Mouse (Mus musculus) olfactory bulb, adult 2 months (tissue): ENCODE measurements around the gene Adig. TPM values are rescaled to one million over a fixed set of nuclear protein-coding genes. Genes with fewer than 3 reads are reported as not detected.

Experiments
- H3K27ac ChIP-seq: fragments of 200-500 bp; 2 replicates; pipeline ENCODE4 v1.5.1; 2012; ENCODE audit warnings: low read depth, low read length; ENCODE audit not compliant: insufficient read depth
- H3K4me1 ChIP-seq: fragments of 200-500 bp; 2 replicates; pipeline ENCODE4 v1.6.1; 2012; ENCODE audit warnings: low read length; ENCODE audit not compliant: control insufficient read depth, insufficient read depth
- H3K4me3 ChIP-seq: fragments of 200-500 bp; 2 replicates; pipeline ENCODE4 v1.5.1; 2012; ENCODE audit warnings: mild to moderate bottlenecking, low read depth, low read length, moderate library complexity; ENCODE audit not compliant: insufficient read depth
- CTCF ChIP-seq: fragments of 200-500 bp; IDR thresholded peaks from 2 replicates; pipeline ENCODE4 v1.5.1; 2012; ENCODE audit warnings: low read depth, mild to moderate bottlenecking, low read length, moderate library complexity; ENCODE audit not compliant: insufficient read depth
- POLR2A ChIP-seq: fragments of 200-500 bp; IDR thresholded peaks from 2 replicates; pipeline ENCODE4 v1.6.1; 2012; ENCODE audit warnings: mild to moderate bottlenecking, low read depth, low read length, moderate library complexity; ENCODE audit not compliant: insufficient read depth
- whole genome bisulfite sequencing: fragments of 180-500 bp; shearing (Covaris S2); methylation state at CpG from one replicate; pipeline ENCODE4 v1.1.7; 2018; 5-methylcytosine and 5-hydroxymethylcytosine counted together
- polyA plus RNA-seq: library from polyadenylated mRNA; stranded (reverse); fragments of >200 nt; gene quantifications from 2 replicates; pipeline ENCODE4 v1.2.4, GENCODE M21; 2012; ENCODE audit warnings: low replicate concordance; ENCODE audit not compliant: missing spikeins, insufficient read depth, insufficient read length

Adig gene
- polyA plus RNA-seq, 1 experiment: not detected

- Histone ChIP-seq H3K4me1 (no peaks in the 10 kb centered on the region), H3K4me3 (no peak overlapping the region), H3K27ac (no peak overlapping the region)
- 78% methylated on average over 5 of the region's 5 CpGs for whole genome bisulfite sequencing
- TF ChIP-seq CTCF: no peak
- no peak for TF ChIP-seq POLR2A
Measured at GRCm38 (mm10) chr2:158506475-158506874, 4.1 kb downstream of the Adig start.

- WGBS: 96% methylated on average over 10 of the region's 10 CpGs
- Histone ChIP-seq H3K4me1 (no peaks in the 10 kb centered on the region), H3K4me3 (no peak overlapping the region), H3K27ac (no peak overlapping the region)
- TF ChIP-seq POLR2A (no peak), CTCF (no peak)
Measured at GRCm38 (mm10) chr2:158507046-158507445, 4.6 kb downstream of the Adig start.

- TF ChIP-seq CTCF (no peak), POLR2A (no peak)
- WGBS: 66% methylated on average over 6 of the region's 6 CpGs
- Histone ChIP-seq H3K4me1 (no peaks in the 10 kb centered on the region), H3K4me3 (no peak overlapping the region), H3K27ac (no peak overlapping the region)
Measured at GRCm38 (mm10) chr2:158510665-158511064, 8.3 kb downstream of the Adig start.

- TF ChIP-seq CTCF (no peak), POLR2A (no peak)
- H3K27ac ChIP-seq: no peak within 1 kb of the TSS
- no peak within 1 kb of the TSS for H3K4me3 ChIP-seq
- H3K4me1 ChIP-seq: no peaks in the 10 kb centered on the region
- WGBS: 85% methylated on average over 10 of the region's 10 CpGs
Measured at GRCm38 (mm10) chr2:158512528-158512927, 10.1 kb downstream of the Adig start, which contains the start of gene Arhgap40. Gene Arhgap40 (plus strand): TSS chr2:158512796.

GRCm38 (mm10) chr2:158513821-158514336, 11.5 kb downstream of the Adig start:
- TF ChIP-seq CTCF (no peak), POLR2A (no peak)
- Histone ChIP-seq H3K4me1 (peaks cover 6% of the 10 kb centered on the region), H3K27ac (no peak overlapping the region), H3K4me3 (no peak overlapping the region)
- 77% methylated on average over 12 of the region's 12 CpGs for WGBS

GRCm38 (mm10) chr2:158518583-158518982, 16.2 kb downstream of the Adig start:
- peaks cover 9% of the 10 kb centered on the region for H3K4me1 ChIP-seq
- no peak for TF ChIP-seq CTCF
- no peak for TF ChIP-seq POLR2A
- WGBS: 31% methylated on average over 6 of the region's 6 CpGs
- no peak overlapping the region for H3K27ac ChIP-seq
- H3K4me3 ChIP-seq: no peak overlapping the region

GRCm38 (mm10) chr2:158519071-158519470, 16.7 kb downstream of the Adig start:
- Histone ChIP-seq H3K4me1 (peaks cover 9% of the 10 kb centered on the region), H3K27ac (no peak overlapping the region), H3K4me3 (no peak overlapping the region)
- 68% methylated on average over 11 of the region's 11 CpGs for WGBS
- TF ChIP-seq POLR2A (no peak), CTCF (no peak)

- H3K4me3 ChIP-seq: no peak overlapping the region
- no peak overlapping the region for H3K27ac ChIP-seq
- TF ChIP-seq CTCF: no peak
- no peak for TF ChIP-seq POLR2A
- 71% methylated on average over 6 of the region's 6 CpGs for WGBS
- H3K4me1 ChIP-seq: peaks cover 9% of the 10 kb centered on the region
Measured at GRCm38 (mm10) chr2:158519800-158520199, 17.4 kb downstream of the Adig start.

- no peak overlapping the region for H3K27ac ChIP-seq
- TF ChIP-seq CTCF (no peak), POLR2A (no peak)
- WGBS: 69% methylated on average over 8 of the region's 8 CpGs
- no peak overlapping the region for H3K4me3 ChIP-seq
- peaks cover 9% of the 10 kb centered on the region for H3K4me1 ChIP-seq
Measured at GRCm38 (mm10) chr2:158523060-158523459, 20.6 kb downstream of the Adig start.
